Mouse (Mus musculus): ENCODE data around the gene Gatad1. TPM values are rescaled to one million over a fixed set of nuclear protein-coding genes. Genes with fewer than 3 reads are reported as not detected.
"Not testable (repeated sequence)": the region's sequence is repeated elsewhere in the genome, so short reads cannot be mapped to it uniquely, and the experiment has no call there.

Gene Gatad1
- total RNA-seq, 2 experiments from 2014 or later = 103 to 108 TPM

DNA sequence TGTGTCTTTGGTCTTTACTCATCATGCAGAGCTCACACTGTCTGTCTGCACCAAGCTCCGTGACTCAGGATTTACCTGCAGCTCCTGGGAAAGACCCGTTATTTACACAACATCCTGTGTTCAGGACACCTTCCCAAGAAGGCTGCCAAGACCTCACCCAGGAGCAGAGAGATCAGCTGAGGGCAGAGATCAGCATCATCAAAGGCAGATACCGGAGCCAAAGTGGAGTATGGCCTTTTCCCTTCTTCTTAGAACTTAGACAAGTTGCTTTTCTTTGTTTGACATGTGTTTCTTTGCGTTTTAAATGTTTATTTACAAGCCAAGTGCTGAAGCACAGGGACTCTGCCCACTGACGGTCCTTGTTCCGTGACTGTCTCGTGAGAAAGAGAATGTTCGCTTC, 21.7 kb downstream of the Gatad1 start:
- no peak for DNase-seq (ENCODE audit: low spot score in 2 of 2)

- DNase-seq (ENCODE audit: low spot score in 2 of 2) = no peak
Measured at GRCm38 (mm10) chr5:3633951-3634350, 23.0 kb downstream of the Gatad1 start.

DNA sequence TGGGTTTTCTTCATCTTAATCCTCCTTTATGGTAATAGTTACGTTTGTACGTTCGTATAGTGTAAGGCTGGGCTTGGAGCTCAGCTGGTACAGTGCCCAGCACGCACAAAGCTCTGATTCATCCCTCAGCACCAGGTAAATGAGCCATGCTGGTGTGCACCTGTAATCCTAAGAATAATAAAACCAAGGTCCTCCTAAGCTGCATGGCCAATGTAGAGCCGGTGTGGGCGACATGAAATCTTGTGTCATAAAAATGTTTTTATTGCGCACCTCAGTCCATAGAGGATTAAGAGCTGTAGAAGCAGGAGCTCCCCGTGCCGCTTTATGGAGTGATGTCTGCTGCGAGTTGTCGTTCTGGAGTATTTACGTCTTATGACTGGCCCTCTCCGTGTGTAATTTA, 23.7 kb downstream of the Gatad1 start:
- DNase-seq (ENCODE audit: low spot score in 2 of 2) = no peak

- no peak for DNase-seq (ENCODE audit: low spot score in 2 of 2)
Measured at GRCm38 (mm10) chr5:3632285-3632684, 24.7 kb downstream of the Gatad1 start.

DNA sequence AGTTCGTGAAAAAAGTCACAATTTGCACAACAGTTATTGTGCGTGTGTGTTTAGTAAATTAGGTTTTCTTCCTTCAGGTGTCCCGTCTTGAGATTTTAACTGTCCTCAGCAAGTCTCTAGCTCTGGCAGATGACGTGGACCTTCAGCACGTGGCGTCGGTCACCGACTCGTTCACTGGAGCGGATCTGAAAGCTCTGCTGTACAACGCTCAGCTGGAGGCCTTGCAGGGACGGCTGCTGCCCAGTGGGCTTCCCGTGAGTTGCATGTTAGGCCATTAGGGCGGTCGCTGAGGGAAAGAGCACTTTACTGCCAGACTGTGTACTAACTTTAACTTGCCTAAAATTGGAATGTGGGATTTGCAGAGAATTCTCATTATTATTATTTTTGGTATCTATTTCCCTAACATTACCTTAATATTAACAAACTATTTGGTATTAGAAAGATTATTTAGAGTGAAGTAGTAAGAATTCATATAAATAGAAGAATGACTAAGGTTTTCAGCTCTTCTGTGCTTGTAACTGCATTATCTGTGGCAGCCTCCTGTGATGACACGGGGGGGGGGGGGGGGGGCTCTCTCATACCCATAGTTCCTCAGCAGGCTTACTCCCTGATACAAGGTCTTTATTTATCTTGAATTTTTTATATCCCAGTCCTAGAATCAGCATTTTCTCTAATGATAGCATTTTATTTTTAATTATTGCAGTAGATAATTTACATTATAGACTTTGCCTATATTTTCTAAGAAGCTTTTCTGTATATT, 25.3 kb downstream of the Gatad1 start:
- no peak for DNase-seq (ENCODE audit: low spot score in 2 of 2)

GRCm38 (mm10) chr5:3630055-3630454, 26.9 kb downstream of the Gatad1 start:
- no peak for DNase-seq (ENCODE audit: low spot score in 2 of 2)

DNA sequence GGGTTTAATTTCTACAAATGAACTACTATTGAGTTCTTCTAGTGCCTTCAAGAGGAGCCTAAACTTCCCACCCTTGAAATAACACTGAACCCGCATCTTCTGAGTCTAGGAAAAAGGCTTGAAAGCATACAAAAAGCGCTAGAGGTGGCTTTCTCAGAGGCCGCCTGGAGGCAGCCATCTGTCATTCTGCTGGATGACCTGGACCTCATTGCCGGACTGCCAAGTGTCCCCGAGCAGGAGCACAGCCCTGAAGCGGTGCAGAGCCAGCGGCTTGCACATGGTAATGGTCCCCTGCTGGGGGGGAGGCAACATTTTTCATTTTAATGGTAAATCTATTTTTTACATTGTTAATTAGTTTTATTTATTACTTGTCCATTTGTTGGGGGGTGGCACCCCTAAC, 36.5 kb downstream of the Gatad1 start:
- no peak for DNase-seq (ENCODE audit: low spot score in 2 of 2)

- DNase-seq (ENCODE audit: low spot score in 2 of 2) = not testable (repeated sequence)
Measured at GRCm38 (mm10) chr5:3611835-3612234, 45.1 kb downstream of the Gatad1 start.

GRCm38 (mm10) chr5:3609241-3609640, 47.7 kb downstream of the Gatad1 start:
- no peak for DNase-seq (ENCODE audit: low spot score in 2 of 2)

DNA sequence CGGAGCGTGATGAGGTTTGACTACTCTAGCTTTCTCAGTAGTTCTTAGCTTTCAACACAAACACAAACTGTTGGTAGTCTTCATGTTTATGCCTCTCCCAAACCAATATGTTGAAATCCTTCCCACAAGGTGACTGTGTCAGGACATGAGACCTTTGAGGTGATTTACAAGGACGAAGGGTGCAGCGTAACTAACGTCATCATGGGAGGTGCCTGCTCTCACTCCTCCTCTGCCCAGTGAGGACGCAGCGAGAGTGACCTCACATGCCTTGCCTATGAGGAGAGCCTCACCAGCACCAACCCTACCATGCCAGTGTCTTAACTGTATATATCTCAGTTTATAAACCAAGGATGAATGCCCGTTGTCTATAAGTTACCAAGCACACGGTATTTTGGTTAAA, 49.9 kb downstream of the Gatad1 start:
- DNase-seq (ENCODE audit: low spot score in 2 of 2) = no peak

- no peak for DNase-seq (ENCODE audit: low spot score in 2 of 2)
Measured at GRCm38 (mm10) chr5:3600790-3601189, 56.2 kb downstream of the Gatad1 start.

DNA sequence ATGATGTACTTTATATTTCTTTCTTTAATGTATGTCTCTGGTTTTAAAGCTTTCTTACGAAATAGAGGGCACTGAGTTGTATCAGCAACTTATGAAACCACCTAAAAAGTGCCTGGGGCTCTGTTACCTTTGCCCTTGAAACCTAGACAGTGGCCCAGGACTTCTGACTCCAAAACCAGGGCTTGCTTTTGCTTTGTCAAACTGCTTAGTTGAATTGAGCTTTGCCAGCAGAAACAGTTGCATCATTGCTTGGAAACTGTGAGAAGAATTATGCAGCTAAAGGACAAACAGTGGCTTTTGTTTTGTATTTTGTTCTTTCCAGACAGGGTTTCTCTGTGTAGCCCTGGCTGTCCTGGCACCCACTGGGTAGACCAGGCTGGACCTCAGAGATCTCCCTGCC, 56.7 kb downstream of the Gatad1 start:
- no peak for DNase-seq (ENCODE audit: low spot score in 2 of 2)

GRCm38 (mm10) chr5:3598766-3599165, 58.2 kb downstream of the Gatad1 start:
- DNase-seq (ENCODE audit: low spot score in 2 of 2) = no peak

GRCm38 (mm10) chr5:3597171-3597570, 59.8 kb downstream of the Gatad1 start:
- no peak for DNase-seq (ENCODE audit: low spot score in 2 of 2)

DNA sequence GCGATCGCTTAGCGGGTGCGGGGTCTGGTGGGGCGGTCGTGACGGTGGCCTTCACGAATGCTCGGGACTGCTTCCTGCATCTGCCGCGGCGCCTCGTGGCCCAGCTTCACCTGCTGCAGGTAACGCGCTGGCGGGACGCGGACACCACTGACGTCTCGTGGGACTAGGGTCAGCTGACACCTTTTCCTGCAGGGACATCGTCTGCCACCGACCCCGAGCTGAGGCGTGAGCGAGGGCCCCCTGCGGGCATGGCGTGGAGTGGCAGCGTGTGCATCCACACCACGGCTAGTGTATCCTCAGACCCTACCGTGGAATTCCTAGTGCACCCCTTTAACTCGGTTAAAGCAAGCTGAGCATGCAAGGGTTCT, 60.6 kb downstream of the Gatad1 start, which contains the start of gene Rbm48:
Rbm48 (minus strand) TSS at position 187 of the 368 bp plus-strand sequence.
- peak; percentile 73 to 87 for DNase-seq (ENCODE audit: low spot score in 2 of 2)

GRCm38 (mm10) chr5:3595693-3596398, 61.1 kb downstream of the Gatad1 start, which contains the start of gene Pex1:
TSS of gene Pex1 (plus strand) at chr5:3596066.
- DNase-seq (ENCODE audit: low spot score in 2 of 2) = peak; percentile 96 to 97

Small RNA genes within 50 kb of the gene (microRNA-seq; reads per million reads assigned to microRNA genes)
- gene Gm22926 (0 reads per million in 2 experiments), gene Gm26238 (0 reads per million in 2 experiments)

Other genes with a start within 250 kb of the Gatad1 start
- 10 to 100 TPM; 42.9 to 44.1 TPM for gene Fam133b, start 113.4 kb downstream of the Gatad1 start, total RNA-seq (2021)
- 1 to 10 TPM; 4.7 to 4.9 TPM for gene 1700109H08Rik, start 85.6 kb downstream of the Gatad1 start, total RNA-seq (2021)
- gene Pex1, start 61.1 kb downstream of the Gatad1 start, total RNA-seq (2021) = 10 to 100 TPM; 23.9 to 24.7 TPM
- gene Rbm48, start 60.6 kb downstream of the Gatad1 start, total RNA-seq (2021) = 10 to 100 TPM; 12.6 to 13.9 TPM
- not detected for gene Tmbim7, start 6.0 kb downstream of the Gatad1 start, total RNA-seq (2021)
- gene Ankib1, start 145.7 kb upstream of the Gatad1 start, total RNA-seq (2021) = 100 to 1,000 TPM; 124 TPM
- 10 to 100 TPM; 48.8 to 53.9 TPM for gene Krit1, start 146.0 kb upstream of the Gatad1 start, total RNA-seq (2021)
- gene Lrrd1, start 188.0 kb upstream of the Gatad1 start, total RNA-seq (2021) = under 1 TPM; 0.17 to 0.33 TPM
- gene Mterf1a, start 236.7 kb upstream of the Gatad1 start, total RNA-seq (2021) = 10 to 100 TPM in 1 of 2 experiments, 1 to 10 TPM in 1; 9.9 to 11.3 TPM